ENCODE assay signal across 20 mouse cellular contexts in genomic region chr8:94949010-94949409, GRCm38 (mm10). TPM values are rescaled to one million over a fixed set of nuclear protein-coding genes. Genes with fewer than 3 reads are reported as not detected.
DNase-seq lines count a peak whose midpoint lies in the region; ATAC-seq and TF ChIP-seq lines count a peak whose summit lies in the region.
"Had no signal": no experiment of that assay in that cellular context is flagged by ENCODE, and none has a peak within 500 bp of the region (broad histone marks: within the 10 kb centered on the region; RNA-seq: fewer than 3 reads in every experiment).

No protein-coding gene starts in this region.

- WGBS in forebrain, postnatal 0 days = 87% methylated on average over 4 of the region's 4 CpGs
- 88% methylated on average over 4 of the region's 4 CpGs for WGBS in forebrain, embryonic 15.5 days

- no peak for DNase-seq in forebrain, postnatal 0 days
- no peak for DNase-seq in left cerebral cortex, adult 2 months (ENCODE audit: extremely low spot score in 1 of 2, low spot score in 2 of 2)
- no peak for DNase-seq in left cerebral cortex, postnatal 25 days (ENCODE audit: low spot score in 2 of 2)
- DNase-seq in A20 (ENCODE audit: low read depth, low spot score) (peak; percentile 11), R1 (ENCODE audit: low read depth, low spot score) (peak; percentile 81)
- no peak for DNase-seq in cerebellum, postnatal 25 days
- DNase-seq in adrenal gland, adult (ENCODE audit: inconsistent age in 2 of 2, low spot score in 1 of 2) = no peak
- DNase-seq: adrenal gland, postnatal 10 days; cerebellum, adult 18-20 months; heart, adult 18-20 months; kidney, postnatal 10 days had no signal

- no peak overlapping the region for H3K9ac ChIP-seq in forebrain, postnatal 0 days
- H3K9ac ChIP-seq in forebrain, embryonic 15.5 days (replicated peaks) = no peak overlapping the region
- H3K9ac ChIP-seq: lung, embryonic 15.5 days had no signal

- no peak overlapping the region for H3K4me3 ChIP-seq in forebrain, postnatal 0 days (ENCODE audit: low read depth, low read length)
- H3K4me3 ChIP-seq in forebrain, embryonic 15.5 days = no peak overlapping the region
- H3K4me3 ChIP-seq in left cerebral cortex, adult 2 months = no peak overlapping the region
- H3K4me3 ChIP-seq: erythroblast, embryonic 14.5 days; hindbrain, embryonic 10.5 days; lung, embryonic 15.5 days had no signal

- TF ChIP-seq CTCF in forebrain, postnatal 0 days (IDR thresholded peaks at IDR 0.05; ENCODE audit: low read depth) = peak; percentile 32
- peak; percentile 14 for TF ChIP-seq CTCF in left cerebral cortex, adult 2 months (IDR thresholded peaks at IDR 0.05)

- ATAC-seq in forebrain, postnatal 0 days = no peak
- no peak for ATAC-seq in forebrain, embryonic 15.5 days (replicated peaks)
- ATAC-seq: forebrain, embryonic 16.5 days; inflammation-experienced regulatory T-cells, adult 6 months had no signal

- H3K4me1 ChIP-seq in forebrain, postnatal 0 days (ENCODE audit: insufficient read depth) = no peaks in the 10 kb centered on the region
- peaks cover 24% of the 10 kb centered on the region for H3K4me1 ChIP-seq in forebrain, embryonic 15.5 days

- H3K4me2 ChIP-seq in forebrain, postnatal 0 days (ENCODE audit: low read depth) = no peak overlapping the region
- no peak overlapping the region for H3K4me2 ChIP-seq in forebrain, embryonic 15.5 days (replicated peaks)
- H3K4me2 ChIP-seq: lung, embryonic 15.5 days had no signal

- H3K27me3 ChIP-seq in forebrain, postnatal 0 days (ENCODE audit: insufficient read depth, low read length) = no peaks in the 10 kb centered on the region
- no peaks in the 10 kb centered on the region for H3K27me3 ChIP-seq in forebrain, embryonic 15.5 days

- H3K9me3 ChIP-seq in forebrain, postnatal 0 days (ENCODE audit: low read length) = no peaks in the 10 kb centered on the region
- H3K9me3 ChIP-seq in forebrain, embryonic 15.5 days = no peaks in the 10 kb centered on the region
- H3K9me3 ChIP-seq: G1E; hindbrain, embryonic 10.5 days; lung, embryonic 15.5 days had no signal

- H3K27ac ChIP-seq in forebrain, postnatal 0 days (ENCODE audit: low read depth, low read length) = no peak overlapping the region
- H3K27ac ChIP-seq in forebrain, embryonic 15.5 days (replicated peaks) = no peak overlapping the region
- no peak overlapping the region for H3K27ac ChIP-seq in left cerebral cortex, adult 2 months
- H3K27ac ChIP-seq: hindbrain, embryonic 10.5 days; lung, embryonic 15.5 days had no signal

- no peaks in the 10 kb centered on the region for H3K36me3 ChIP-seq in forebrain, postnatal 0 days (ENCODE audit: insufficient read depth)
- no peaks in the 10 kb centered on the region for H3K36me3 ChIP-seq in forebrain, embryonic 15.5 days
- H3K36me3 ChIP-seq: G1E; hindbrain, embryonic 10.5 days; lung, embryonic 15.5 days had no signal

- intact Hi-C loops in left cerebral cortex, adult 2 months (cut with DNase I) = loop anchor here (10.0 kb wide), 1 partner anchor 286 kb away; no protein-coding TSS in a partner anchor
- intact Hi-C loops in left cerebral cortex, postnatal 25 days (cut with DNase I) = loop anchor here (5.0 kb wide), 1 partner anchor 128 kb away; no protein-coding TSS in a partner anchor

RNA-seq across cellular contexts. Expression of gene Adgrg5, which starts 25.5 kb away (rescaled TPM):
- 0.10 TPM in 1 of 2 replicates, not detected in the other for total RNA-seq in forebrain, postnatal 0 days (2014; rRNA removed)
- 0.06 and 0.12 TPM in 2 replicates for polyA plus RNA-seq in forebrain, postnatal 0 days (2015; fragmentation: Nextera tagmentation; extraction: Ambion mirVana)
- polyA plus RNA-seq in forebrain, embryonic 15.5 days (2015; fragmentation: Nextera tagmentation; extraction: Ambion mirVana) = 0.27 TPM in 1 of 2 replicates, not detected in the other
- total RNA-seq in left cerebral cortex, adult 2 months (2021) = not detected
- total RNA-seq in left cerebral cortex, postnatal 25 days (2021) = not detected
- polyA plus RNA-seq: embryonic facial prominence, embryonic 11.5 days; erythroblast, embryonic 14.5 days; forebrain, embryonic 16.5 days; neural tube, embryonic 11.5 days had no signal

RNA-seq across cellular contexts. Expression of gene Adgrg1, which starts 25.5 kb away (rescaled TPM):
- total RNA-seq in forebrain, postnatal 0 days (2014; rRNA removed) = 107 and 188 TPM in 2 replicates
- polyA plus RNA-seq in forebrain, postnatal 0 days (2015; fragmentation: Nextera tagmentation; extraction: Ambion mirVana) = 79.8 and 101 TPM in 2 replicates
- polyA plus RNA-seq in forebrain, embryonic 15.5 days (2015; fragmentation: Nextera tagmentation; extraction: Ambion mirVana) = 135 and 140 TPM in 2 replicates
- total RNA-seq in left cerebral cortex, adult 2 months (2021) = 10 to 100 TPM; 77.6 to 86.8 TPM
- total RNA-seq in left cerebral cortex, postnatal 25 days (2021) = 10 to 100 TPM; 67.2 to 94.5 TPM

RNA-seq across cellular contexts. Expression of gene Ccdc102a, which starts 31.1 kb away (rescaled TPM):
- 6.8 and 8.1 TPM in 2 replicates for total RNA-seq in forebrain, postnatal 0 days (2014; rRNA removed)
- 4.4 and 4.8 TPM in 2 replicates for polyA plus RNA-seq in forebrain, postnatal 0 days (2015; fragmentation: Nextera tagmentation; extraction: Ambion mirVana)
- 5.4 and 5.6 TPM in 2 replicates for polyA plus RNA-seq in forebrain, embryonic 15.5 days (2015; fragmentation: Nextera tagmentation; extraction: Ambion mirVana)
- 1 to 10 TPM; 1.6 to 2.0 TPM for total RNA-seq in left cerebral cortex, adult 2 months (2021)
- 1 to 10 TPM; 1.5 to 1.7 TPM for total RNA-seq in left cerebral cortex, postnatal 25 days (2021)

Comparison
In these comparisons a context has a peak if more than half of its experiments do, and no peak if none do; other contexts are left out.
1. DNase-seq: peak in A20 (single experiment) and R1 (single experiment); none in forebrain, postnatal 0 days (single experiment), left cerebral cortex, adult 2 months (0 of 2), left cerebral cortex, postnatal 25 days (0 of 2), cerebellum, postnatal 25 days (0 of 2) and adrenal gland, adult (0 of 2).